Mouse (Mus musculus): Measurements from ENCODE around the gene Aars2. TPM values are rescaled to one million over a fixed set of nuclear protein-coding genes. Genes with fewer than 3 reads are reported as not detected.

The Aars2 gene
- polyA plus RNA-seq, 2 experiments = 3.3 to 4.6 TPM

- Histone ChIP-seq H3K4me1 (replicated peaks; ENCODE audit: control insufficient read depth in 2 of 2, insufficient read depth in 2 of 2, low read length in 1 of 2) (peaks cover 0 to 13% of the 10 kb centered on the region in 2 experiments; a peak in 3 of 4 replicates), H3K27ac (no peak overlapping the region), H3K4me3 (ENCODE audit: insufficient read depth in 1 of 2, low read depth in 2 of 2, low read length in 2 of 2) (peak overlapping the region; percentile 62 to 68), H3K4me2 (ENCODE audit: low read depth) (peak overlapping the region; percentile 87), H3K9ac (replicated peaks) (peak overlapping the region; percentile 54), H3K36me3 (replicated peaks; ENCODE audit: control insufficient read depth, insufficient read depth, low read depth) (no peaks in the 10 kb centered on the region), H3K27me3 (ENCODE audit: control insufficient read depth, insufficient read depth, low read length) (peaks cover 21% of the 10 kb centered on the region), H3K9me3 (ENCODE audit: control insufficient read depth, low read length) (no peaks in the 10 kb centered on the region)
- WGBS (ENCODE audit: insufficient replicate concordance) = 1% methylated on average over 14 of the region's 14 CpGs
- TF ChIP-seq CTCF (IDR thresholded peaks at IDR 0.05; ENCODE audit: low read depth) (no peak), EP300 (IDR thresholded peaks at IDR 0.05; ENCODE audit: low read depth) (no peak)
- ATAC-seq (ENCODE audit: insufficient read depth) = no peak
- no peak for DNase-seq (ENCODE audit: low read depth in 3 of 3, low spot score in 3 of 3)
Observed at GRCm38 (mm10) chr17:45556107-45556489, 49.5 kb downstream of the Aars2 start.

- TF ChIP-seq CTCF (IDR thresholded peaks at IDR 0.05; ENCODE audit: low read depth) (no peak), EP300 (IDR thresholded peaks at IDR 0.05; ENCODE audit: low read depth) (no peak)
- peaks cover 17% of the 10 kb centered on the region for H3K27me3 ChIP-seq (ENCODE audit: control insufficient read depth, insufficient read depth, low read length)
- DNase-seq (ENCODE audit: low read depth in 3 of 3, low spot score in 3 of 3) = no peak
- peaks cover 0 to 13% of the 10 kb centered on the region in 2 experiments; a peak in 3 of 4 replicates for H3K4me1 ChIP-seq (replicated peaks; ENCODE audit: control insufficient read depth in 2 of 2, insufficient read depth in 2 of 2, low read length in 1 of 2)
- H3K4me2 ChIP-seq (ENCODE audit: low read depth) = peak overlapping the region; percentile 87
- WGBS (ENCODE audit: insufficient replicate concordance) = 34% methylated on average over 3 of the region's 3 CpGs
- H3K4me3 ChIP-seq (ENCODE audit: insufficient read depth in 1 of 2, low read depth in 2 of 2, low read length in 2 of 2) = peak overlapping the region; percentile 62 to 68; a peak in 3 of 4 replicates
- no peaks in the 10 kb centered on the region for H3K9me3 ChIP-seq (ENCODE audit: control insufficient read depth, low read length)
- no peak overlapping the region for H3K27ac ChIP-seq
- H3K9ac ChIP-seq (replicated peaks) = no peak overlapping the region
- no peak for ATAC-seq (ENCODE audit: insufficient read depth)
- no peaks in the 10 kb centered on the region for H3K36me3 ChIP-seq (replicated peaks; ENCODE audit: control insufficient read depth, insufficient read depth, low read depth)
Observed at GRCm38 (mm10) chr17:45556514-45557245, 50.0 kb downstream of the Aars2 start.

DNA sequence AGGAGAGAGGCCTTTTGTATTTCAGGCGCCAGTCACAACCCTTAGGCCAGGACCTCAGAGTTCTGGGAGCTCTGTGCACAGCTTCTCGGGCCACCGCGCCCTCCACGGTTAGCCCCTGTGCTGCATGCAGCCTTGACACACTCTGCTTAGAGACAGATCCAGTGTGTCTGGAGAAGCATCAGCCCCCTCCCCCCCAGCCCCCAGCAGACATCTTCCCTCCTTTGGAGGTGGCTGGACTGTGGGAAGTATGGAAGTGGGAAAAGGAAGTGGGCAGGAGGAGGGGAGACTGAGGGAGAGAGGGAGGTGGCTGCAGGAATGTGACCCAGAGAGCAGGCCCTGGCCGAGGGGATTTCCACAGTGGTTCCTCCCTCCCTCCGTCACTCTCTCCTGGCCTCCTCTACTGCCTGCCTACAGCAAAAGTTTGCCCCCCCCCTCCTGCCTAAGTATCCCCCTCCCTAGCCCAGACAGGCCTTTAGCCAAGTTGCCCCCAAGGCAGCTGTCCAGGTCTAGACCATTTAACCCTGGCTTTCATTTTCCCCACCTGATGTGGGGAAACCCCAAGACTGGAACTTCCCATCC, 50.7 kb downstream of the Aars2 start:
- Histone ChIP-seq H3K4me1 (replicated peaks; ENCODE audit: control insufficient read depth in 2 of 2, insufficient read depth in 2 of 2, low read length in 1 of 2) (peaks cover 0 to 11% of the 10 kb centered on the region in 2 experiments; a peak in 3 of 4 replicates), H3K27me3 (ENCODE audit: control insufficient read depth, insufficient read depth, low read length) (peaks cover 15% of the 10 kb centered on the region), H3K36me3 (replicated peaks; ENCODE audit: control insufficient read depth, insufficient read depth, low read depth) (no peaks in the 10 kb centered on the region), H3K9me3 (ENCODE audit: control insufficient read depth, low read length) (no peaks in the 10 kb centered on the region), H3K4me3 (ENCODE audit: insufficient read depth in 1 of 2, low read depth in 2 of 2, low read length in 2 of 2) (no peak overlapping the region), H3K9ac (replicated peaks) (no peak overlapping the region), H3K4me2 (ENCODE audit: low read depth) (peak overlapping the region; percentile 87; the same call in 1 of the 2 replicates), H3K27ac (no peak overlapping the region)
- TF ChIP-seq EP300 (IDR thresholded peaks at IDR 0.05; ENCODE audit: low read depth) (no peak), CTCF (IDR thresholded peaks at IDR 0.05; ENCODE audit: low read depth) (no peak)
- 52% methylated on average over 7 of the region's 7 CpGs for WGBS (ENCODE audit: insufficient replicate concordance)
- DNase-seq (ENCODE audit: low read depth in 3 of 3, low spot score in 3 of 3) = no peak
- ATAC-seq (ENCODE audit: insufficient read depth) = no peak

GRCm38 (mm10) chr17:45557998-45558862, 51.6 kb downstream of the Aars2 start:
- H3K4me1 ChIP-seq (replicated peaks; ENCODE audit: control insufficient read depth in 2 of 2, insufficient read depth in 2 of 2, low read length in 1 of 2) = peaks cover 0 to 11% of the 10 kb centered on the region in 2 experiments; a peak in 3 of 4 replicates
- WGBS (ENCODE audit: insufficient replicate concordance) = 51% methylated on average over 16 of the region's 16 CpGs
- H3K9ac ChIP-seq (replicated peaks) = no peak overlapping the region
- ATAC-seq (ENCODE audit: insufficient read depth) (no peak), DNase-seq (ENCODE audit: low read depth in 3 of 3, low spot score in 3 of 3) (no peak)
- no peaks in the 10 kb centered on the region for H3K9me3 ChIP-seq (ENCODE audit: control insufficient read depth, low read length)
- H3K27me3 ChIP-seq (ENCODE audit: control insufficient read depth, insufficient read depth, low read length) = peaks cover 15% of the 10 kb centered on the region
- H3K4me2 ChIP-seq (ENCODE audit: low read depth) = no peak overlapping the region
- no peaks in the 10 kb centered on the region for H3K36me3 ChIP-seq (replicated peaks; ENCODE audit: control insufficient read depth, insufficient read depth, low read depth)
- H3K4me3 ChIP-seq (ENCODE audit: insufficient read depth in 1 of 2, low read depth in 2 of 2, low read length in 2 of 2) = no peak overlapping the region
- TF ChIP-seq CTCF (IDR thresholded peaks at IDR 0.05; ENCODE audit: low read depth) = no peak
- TF ChIP-seq EP300 (IDR thresholded peaks at IDR 0.05; ENCODE audit: low read depth) = no peak
- H3K27ac ChIP-seq = no peak overlapping the region
